Mouse (Mus musculus) spleen, adult 18-20 months (tissue): ENCODE data around the gene Rps28.

Source experiments
- DNase-seq, 2 experiments: peaks; one replicate each; pipeline ENCODE4 v3.0.0; 2022; ENCODE audit warnings: mixed read lengths in 2 of 2

Rps28 gene

DNA sequence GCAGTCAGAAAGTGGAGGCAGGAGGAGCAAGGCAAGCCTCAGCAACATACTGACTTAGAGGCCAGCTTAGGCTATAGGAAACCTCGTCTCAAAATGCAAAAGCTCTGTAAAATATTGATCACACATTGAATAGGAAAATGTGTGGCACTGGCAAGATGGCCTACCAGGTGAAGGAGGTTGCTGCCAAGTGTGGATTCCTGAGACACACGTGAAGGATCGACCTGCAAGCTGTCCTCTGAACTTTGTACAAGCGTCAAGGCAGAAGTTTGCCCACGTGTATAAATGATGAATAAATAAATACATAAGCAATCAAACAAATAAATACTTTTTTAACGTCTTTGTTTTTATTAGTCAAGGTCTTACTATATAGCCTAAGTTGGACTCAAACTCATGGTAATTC is 50.9 kb downstream of the Rps28 start:
- no peak for DNase-seq

DNA sequence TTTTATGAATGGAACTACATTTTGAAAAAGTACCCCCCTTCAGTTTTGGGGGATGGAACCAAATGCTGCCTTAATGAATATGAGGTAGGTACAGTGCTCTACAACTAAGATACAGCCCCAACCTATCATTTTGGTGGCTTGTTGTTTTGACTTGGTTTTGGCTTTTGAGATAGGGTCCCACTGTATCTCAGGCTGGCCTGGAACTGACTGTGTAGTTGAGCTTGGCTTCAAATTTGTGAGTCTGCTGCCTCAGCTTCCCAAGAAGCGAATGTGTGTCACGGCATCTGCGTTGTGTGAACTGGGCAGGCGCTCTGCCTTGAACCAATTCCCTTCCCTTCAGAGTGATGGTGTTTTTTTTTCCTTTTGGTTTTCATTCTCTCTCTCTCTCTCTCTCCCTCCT is 52.7 kb downstream of the Rps28 start:
- DNase-seq, result no peak
